Mouse (Mus musculus): ENCODE measurements at regions not wholly inside any gene's neighbourhood (a gene's known extent, or its start where the extent isn't known, plus 50 kb on each side); places are given as distances from the start of the nearest gene placed in this dataset.
"Not testable (repeated sequence)": the region's sequence is repeated elsewhere in the genome, so short reads cannot be mapped to it uniquely, and the experiment has no call there.

- no peak for DNase-seq (ENCODE audit: low spot score in 2 of 2)
Measured at GRCm38 (mm10) chr3:18738946-18739345, 790.7 kb downstream of the Cypt12 start.

GRCm38 (mm10) chr3:18740344-18740743 is 792.1 kb downstream of the Cypt12 start:
- DNase-seq (ENCODE audit: low spot score in 2 of 2), result no peak

- no peak for DNase-seq (ENCODE audit: low spot score in 2 of 2)
Measured at GRCm38 (mm10) chr3:18743474-18743873, 795.3 kb downstream of the Cypt12 start.

- no peak for DNase-seq (ENCODE audit: low spot score in 2 of 2)
Measured at GRCm38 (mm10) chr3:18744216-18744615, 796.0 kb downstream of the Cypt12 start.

- no peak for DNase-seq (ENCODE audit: low spot score in 2 of 2)
Measured at GRCm38 (mm10) chr3:18746206-18746605, 798.0 kb downstream of the Cypt12 start.

GRCm38 (mm10) chr3:18746898-18747297 is 798.7 kb downstream of the Cypt12 start:
- no peak for DNase-seq (ENCODE audit: low spot score in 2 of 2)

GRCm38 (mm10) chr3:18751660-18752259 is 803.5 kb downstream of the Cypt12 start:
- DNase-seq (ENCODE audit: low spot score in 2 of 2), result no peak

GRCm38 (mm10) chr3:18764301-18765078 is 816.3 kb downstream of the Cypt12 start:
- peak; percentile 76 to 78 for DNase-seq (ENCODE audit: low spot score in 2 of 2)

GRCm38 (mm10) chr3:18778481-18778880 is 830.3 kb downstream of the Cypt12 start:
- no peak for DNase-seq (ENCODE audit: low spot score in 2 of 2)

GRCm38 (mm10) chr3:18787531-18788176 is 839.4 kb downstream of the Cypt12 start:
- no peak for DNase-seq (ENCODE audit: low spot score in 2 of 2)

- DNase-seq (ENCODE audit: low spot score in 2 of 2), result no peak
Measured at GRCm38 (mm10) chr3:18802794-18803193, 825.7 kb downstream of the 1700064H15Rik start.

GRCm38 (mm10) chr3:18828788-18829320 is 799.6 kb downstream of the 1700064H15Rik start:
- not testable (repeated sequence) for DNase-seq (ENCODE audit: low spot score in 2 of 2)

GRCm38 (mm10) chr3:18868117-18868739 is 760.2 kb downstream of the 1700064H15Rik start:
- DNase-seq (ENCODE audit: low spot score in 2 of 2), result no peak

GRCm38 (mm10) chr3:18868758-18869157 is 759.7 kb downstream of the 1700064H15Rik start:
- no peak for DNase-seq (ENCODE audit: low spot score in 2 of 2)

- DNase-seq (ENCODE audit: low spot score in 2 of 2), result no peak
Measured at GRCm38 (mm10) chr3:18877060-18877459, 751.4 kb downstream of the 1700064H15Rik start.

- no peak for DNase-seq (ENCODE audit: low spot score in 2 of 2)
Measured at GRCm38 (mm10) chr3:18877572-18877971, 750.9 kb downstream of the 1700064H15Rik start.

GRCm38 (mm10) chr3:18881186-18881585 is 747.3 kb downstream of the 1700064H15Rik start:
- no peak for DNase-seq (ENCODE audit: low spot score in 2 of 2)

GRCm38 (mm10) chr3:18892813-18893212 is 735.7 kb downstream of the 1700064H15Rik start:
- no peak for DNase-seq (ENCODE audit: low spot score in 2 of 2)

- DNase-seq (ENCODE audit: low spot score in 2 of 2), result peak; percentile 14 to 35
Measured at GRCm38 (mm10) chr3:18905769-18906168, 722.7 kb downstream of the 1700064H15Rik start.

- no peak for DNase-seq (ENCODE audit: low spot score in 2 of 2)
Measured at GRCm38 (mm10) chr3:18906210-18906609, 722.3 kb downstream of the 1700064H15Rik start.

- no peak for DNase-seq (ENCODE audit: low spot score in 2 of 2)
Measured at GRCm38 (mm10) chr3:18908737-18909136, 719.7 kb downstream of the 1700064H15Rik start.

All from layer of hippocampus, postnatal 10 days (tissue).